Mouse (Mus musculus): ENCODE results near the gene Tmem47. TPM values are rescaled to one million over a fixed set of nuclear protein-coding genes. Genes with fewer than 3 reads are reported as not detected.
A peak's percentile ranks its signal among the peaks of the same experiment; 100 is the strongest.

Gene Tmem47
- total RNA-seq (2021), result 1 to 10 TPM; 6.8 to 7.1 TPM
- long read RNA-seq, experiment 1, full-length matches to known transcripts, result 6 of 7 reads
- long read RNA-seq, experiment 1, partial matches to known transcripts, result 0 of 7 reads
- long read RNA-seq, experiment 1, other reads (novel, unspliced or antisense), result 1 of 7 reads
- long read RNA-seq, experiment 2, full-length matches to known transcripts, result 16 of 18 reads
- long read RNA-seq, experiment 2, partial matches to known transcripts, result 0 of 18 reads
- long read RNA-seq, experiment 2, other reads (novel, unspliced or antisense), result 2 of 18 reads

DNA sequence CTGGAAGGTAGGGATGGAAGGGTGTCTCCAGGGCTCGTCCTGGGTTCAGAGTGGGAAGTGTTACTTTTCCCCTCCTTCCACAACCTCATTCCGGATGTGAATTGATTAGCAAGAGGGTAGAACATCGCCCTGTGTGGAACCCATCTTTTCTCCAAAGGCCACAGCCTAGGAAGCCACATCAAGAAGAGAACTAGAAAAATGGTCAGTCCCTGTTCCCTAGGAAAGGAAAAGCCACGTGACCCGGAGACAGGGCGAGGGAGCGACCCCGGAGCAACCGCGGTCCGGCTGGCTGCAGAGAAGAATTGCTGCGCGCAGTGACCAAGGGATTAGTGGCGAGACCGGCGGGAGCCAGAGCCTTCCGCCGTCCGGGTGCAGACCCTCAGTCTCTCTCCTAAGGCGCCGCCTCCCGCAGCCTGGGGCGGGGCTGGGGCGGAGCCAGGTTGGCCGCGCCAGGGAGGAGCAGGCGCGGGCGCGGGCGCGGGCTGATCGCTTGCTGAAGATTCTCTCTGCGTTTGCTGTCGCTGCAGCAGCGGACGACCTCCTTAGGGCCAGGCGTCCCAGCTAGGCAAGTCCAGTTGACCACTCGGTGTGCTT is at the start of gene Tmem47:
Tmem47 (plus strand) TSS at position 489 of the 594 bp plus-strand sequence.
- DNase-seq, result peak; percentile 61

- DNase-seq, result peak; percentile 7
Measured at GRCm38 (mm10) chrX:81070804-81071461, 435 bp downstream of the Tmem47 start.

DNA sequence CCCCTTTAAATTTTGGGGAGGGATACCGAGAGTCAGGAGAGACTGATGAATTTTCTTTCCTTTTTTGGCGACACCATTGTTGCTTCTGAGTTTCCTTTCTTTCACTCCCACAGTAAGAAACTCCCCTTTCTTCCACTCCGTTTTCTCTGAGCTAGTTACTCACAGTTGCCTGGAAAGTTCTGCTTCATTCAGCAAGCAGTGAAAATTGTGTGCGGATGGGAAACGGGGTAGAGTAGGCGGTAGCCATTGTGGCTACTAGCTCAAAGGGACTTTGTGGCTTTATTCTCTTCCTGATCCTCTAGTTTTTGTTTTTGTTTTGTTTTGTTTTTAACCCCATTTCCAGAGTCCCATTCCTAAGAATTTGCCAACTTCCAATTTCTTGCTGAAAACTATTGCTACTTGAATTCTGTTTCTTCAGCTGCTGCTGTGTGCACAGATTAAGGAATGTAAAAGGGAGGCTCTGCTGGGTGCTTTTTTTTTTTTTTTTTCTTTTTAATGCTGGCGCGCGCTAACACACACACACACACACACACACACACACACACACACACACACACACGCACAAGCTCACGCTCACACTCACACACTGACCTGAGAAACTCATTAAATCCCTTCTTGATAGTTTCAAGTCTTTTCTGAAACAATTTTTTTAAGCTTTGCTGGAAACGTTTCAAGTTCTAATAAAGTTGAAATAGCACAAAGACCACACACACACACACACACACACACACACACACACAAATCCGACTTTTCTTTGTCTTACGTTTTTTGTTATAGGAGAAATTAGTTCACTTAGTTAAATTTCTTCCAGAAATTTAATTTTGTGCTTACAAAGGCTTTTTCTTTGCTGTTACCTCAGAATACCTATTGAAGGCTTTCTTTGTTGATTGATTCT is 1.5 kb downstream of the Tmem47 start:
- DNase-seq, result no peak

- no peak for DNase-seq
Measured at GRCm38 (mm10) chrX:81072651-81073050, 2.2 kb downstream of the Tmem47 start.

DNA sequence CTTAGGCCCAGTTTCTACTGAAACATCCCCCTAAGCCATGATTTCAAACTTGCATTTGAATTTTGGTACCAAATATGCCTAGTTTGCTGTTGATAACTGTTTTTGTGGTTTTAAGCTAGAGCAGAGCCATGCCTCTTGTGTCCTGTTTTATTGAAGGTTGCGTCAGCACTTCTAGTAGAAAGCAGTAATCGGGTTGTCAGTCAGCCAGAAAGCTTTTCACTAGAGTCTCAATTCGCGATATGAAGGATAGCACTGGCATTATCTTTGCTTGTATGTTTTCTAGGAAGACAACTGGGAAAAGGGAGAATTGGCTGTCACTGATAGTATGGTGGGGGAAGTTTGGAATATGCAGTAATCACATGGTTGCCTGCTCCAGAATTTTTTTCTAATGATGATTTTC is 3.3 kb downstream of the Tmem47 start:
- DNase-seq, result no peak

- DNase-seq, result no peak
Measured at GRCm38 (mm10) chrX:81078522-81078921, 8.0 kb downstream of the Tmem47 start.

GRCm38 (mm10) chrX:81080996-81081395 is 10.5 kb downstream of the Tmem47 start:
- no peak for DNase-seq

- DNase-seq, result no peak
Measured at GRCm38 (mm10) chrX:81085025-81085752, 14.7 kb downstream of the Tmem47 start.

- no peak for DNase-seq
Measured at GRCm38 (mm10) chrX:81147416-81147815, 76.9 kb downstream of the Tmem47 start.
